Mouse (Mus musculus) adrenal gland, postnatal 25 days (tissue): ENCODE results near the gene Ccdc186. TPM values are rescaled to one million over a fixed set of nuclear protein-coding genes. Genes with fewer than 3 reads are reported as not detected.
"Not testable (repeated sequence)": the region's sequence is repeated elsewhere in the genome, so short reads cannot be mapped to it uniquely, and the experiment has no call there.

Experiments
- DNase-seq: peaks from one replicate; pipeline ENCODE4 v3.0.0; 2021; ENCODE audit warnings: mixed read lengths
- total RNA-seq: library from RNA; stranded (reverse); gene quantifications from 2 replicates; pipeline ENCODE4 v1.2.3, GENCODE M21; 2021

Gene Ccdc186
- total RNA-seq, 1 experiment from 2014 or later, result 25.5 TPM

DNA sequence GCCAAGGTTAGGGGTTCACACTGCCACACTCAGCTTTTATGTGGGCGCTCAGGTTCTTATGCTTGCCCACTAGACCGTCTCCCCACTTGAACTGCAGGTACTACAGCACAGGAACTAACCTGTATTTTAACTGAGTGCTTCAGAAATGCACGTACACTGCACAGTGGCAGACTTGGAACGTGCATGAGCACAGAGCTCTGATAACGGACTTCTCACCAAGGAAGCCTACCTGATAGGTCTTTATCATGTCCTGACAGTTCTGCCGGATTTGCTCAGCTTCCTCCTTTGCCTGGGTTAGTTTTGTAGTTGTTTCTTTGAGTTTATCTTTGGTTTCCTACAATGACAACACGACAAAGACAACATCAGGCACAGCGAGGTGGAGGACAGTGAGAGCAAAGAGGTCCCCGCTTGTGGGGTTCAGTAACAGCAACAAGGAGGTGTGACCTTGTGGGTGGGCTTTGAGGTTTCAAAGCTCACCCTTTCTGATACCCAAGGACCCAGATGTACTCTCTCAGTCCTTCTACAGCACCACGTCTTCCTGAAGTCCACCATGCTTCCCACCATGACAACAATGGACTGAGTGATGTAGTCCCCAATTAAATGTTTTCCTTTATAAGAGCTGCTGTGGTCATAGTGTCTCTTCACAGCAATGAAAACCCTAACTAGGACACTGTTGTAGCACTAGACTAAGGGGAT is 20.2 kb downstream of the Ccdc186 start:
- DNase-seq, result no peak

DNA sequence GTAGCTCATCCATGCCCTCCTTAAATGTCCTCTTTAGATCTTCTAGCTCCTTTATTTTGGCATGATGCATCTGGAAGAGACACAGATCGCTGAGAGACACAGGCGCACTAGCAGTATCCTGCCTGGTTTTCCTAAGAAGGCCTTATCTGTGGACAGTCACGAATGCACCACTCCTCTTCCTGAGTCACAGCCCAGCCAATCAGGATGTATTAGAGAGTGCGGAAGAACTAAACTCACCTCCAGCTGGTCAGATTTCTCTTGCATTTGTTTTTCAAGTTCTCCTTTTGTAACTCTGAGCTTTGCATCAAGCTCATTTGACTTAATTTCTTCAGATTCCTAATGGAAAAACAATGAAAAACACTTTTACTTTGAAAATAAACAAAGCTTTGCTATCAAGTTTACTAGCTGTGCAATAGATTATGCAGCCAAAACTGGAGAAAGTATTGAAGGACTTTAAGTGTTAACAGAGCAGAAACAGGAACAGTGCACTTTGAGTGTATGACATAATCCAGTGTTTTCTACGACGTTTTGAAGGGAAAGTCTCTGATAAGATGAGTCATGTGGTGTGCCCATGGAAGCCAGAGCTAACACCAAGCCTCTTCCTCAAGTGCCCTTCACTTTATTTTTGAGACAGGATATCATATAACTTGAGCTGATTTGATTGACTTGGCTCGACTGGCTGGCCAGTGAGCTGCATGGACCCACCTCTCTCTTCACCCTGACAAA is 20.9 kb downstream of the Ccdc186 start:
- no peak for DNase-seq

DNA sequence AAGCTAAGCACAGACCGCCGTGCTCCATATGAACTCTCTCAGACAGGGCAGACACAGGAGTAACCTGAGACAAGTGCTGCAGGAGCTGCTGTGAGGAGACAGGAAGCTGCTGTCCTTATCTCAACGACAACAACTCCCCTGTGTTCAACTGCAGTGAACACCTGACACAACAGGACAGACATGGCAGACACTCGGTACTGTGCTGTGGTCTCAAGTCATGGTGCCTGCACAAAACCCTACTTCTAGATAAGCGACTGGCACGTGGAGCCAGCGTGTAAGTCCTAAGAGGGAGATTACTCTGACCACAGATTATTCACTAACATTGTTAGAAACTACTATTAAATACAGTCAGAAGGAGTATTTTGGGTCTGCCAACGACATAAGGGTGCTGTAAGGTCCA is 21.8 kb downstream of the Ccdc186 start:
- no peak for DNase-seq

DNA sequence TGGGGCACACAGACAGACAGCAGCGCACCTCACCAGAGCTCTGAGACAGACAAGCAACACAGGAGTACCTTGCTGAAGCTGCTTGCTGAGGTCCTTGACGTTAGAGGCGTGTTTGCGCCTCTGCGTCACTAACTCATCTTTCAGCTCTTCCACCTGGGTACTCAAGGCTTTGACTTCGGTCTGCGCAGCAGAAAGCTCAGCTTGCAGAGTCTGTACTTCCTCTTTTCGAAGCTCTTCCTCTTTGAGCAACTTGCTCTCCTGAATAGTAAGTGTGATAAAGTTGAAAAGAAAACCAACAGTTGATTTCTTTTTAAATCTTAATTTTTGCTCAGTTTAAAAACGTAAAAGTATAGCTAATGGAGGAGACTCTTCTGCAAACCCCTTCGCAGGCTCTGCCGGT is 24.6 kb downstream of the Ccdc186 start:
- no peak for DNase-seq

DNA sequence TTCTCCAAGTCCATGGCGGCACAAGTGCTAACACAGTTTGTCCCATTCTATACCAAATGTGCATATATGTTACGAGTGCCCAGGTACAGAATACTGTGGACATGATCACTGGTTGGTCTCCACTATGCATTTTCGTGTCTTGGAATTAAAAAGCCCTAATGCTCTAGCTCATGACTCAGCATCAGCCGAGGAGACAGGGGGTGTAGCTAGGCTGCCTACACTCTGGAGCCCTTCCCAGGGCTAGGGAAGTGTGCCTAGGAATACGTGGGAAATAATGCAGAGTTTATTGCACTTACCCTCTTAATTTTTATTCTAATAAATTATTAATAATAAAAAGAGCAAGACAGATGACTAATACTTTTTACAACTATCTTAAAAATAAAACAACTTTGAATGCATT is 33.0 kb downstream of the Ccdc186 start:
- DNase-seq, result no peak

DNA sequence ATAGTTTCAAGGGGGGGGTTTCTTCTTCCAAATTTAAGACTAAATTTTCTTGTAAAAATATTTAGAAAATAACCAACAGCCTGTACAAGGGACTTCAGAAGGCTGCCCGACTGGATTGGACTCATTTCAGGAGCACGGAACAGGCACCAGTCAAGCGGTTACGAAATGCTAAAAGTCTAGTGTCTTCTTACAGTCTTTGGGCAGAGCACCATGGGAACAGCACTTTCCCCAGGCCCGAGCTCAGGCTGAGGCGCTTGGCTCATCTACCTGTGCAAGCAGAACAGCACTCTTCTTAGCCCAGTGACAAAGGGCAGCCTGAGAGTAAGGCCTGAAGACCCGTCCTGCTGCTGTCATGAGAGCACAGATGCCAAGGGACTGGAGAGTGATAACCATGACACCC is 34.1 kb downstream of the Ccdc186 start:
- no peak for DNase-seq

DNA sequence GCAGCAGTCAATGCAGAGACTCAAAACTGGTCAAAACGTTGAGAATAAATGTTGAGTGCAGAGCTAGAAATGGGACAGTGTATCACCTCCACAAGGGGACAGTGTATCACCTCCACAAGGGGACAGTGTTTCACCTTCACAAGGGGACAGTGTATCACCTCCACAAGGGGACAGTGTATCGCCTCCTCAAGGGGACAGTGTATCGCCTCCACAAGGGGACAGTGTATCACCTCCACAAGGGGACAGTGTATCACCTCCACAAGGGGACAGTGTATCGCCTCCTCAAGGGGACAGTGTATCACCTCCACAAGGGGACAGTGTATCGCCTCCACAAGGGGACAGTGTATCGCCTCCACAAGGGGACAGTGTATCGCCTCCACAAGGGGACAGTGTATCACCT is 43.5 kb downstream of the Ccdc186 start:
- DNase-seq, result not testable (repeated sequence)

DNA sequence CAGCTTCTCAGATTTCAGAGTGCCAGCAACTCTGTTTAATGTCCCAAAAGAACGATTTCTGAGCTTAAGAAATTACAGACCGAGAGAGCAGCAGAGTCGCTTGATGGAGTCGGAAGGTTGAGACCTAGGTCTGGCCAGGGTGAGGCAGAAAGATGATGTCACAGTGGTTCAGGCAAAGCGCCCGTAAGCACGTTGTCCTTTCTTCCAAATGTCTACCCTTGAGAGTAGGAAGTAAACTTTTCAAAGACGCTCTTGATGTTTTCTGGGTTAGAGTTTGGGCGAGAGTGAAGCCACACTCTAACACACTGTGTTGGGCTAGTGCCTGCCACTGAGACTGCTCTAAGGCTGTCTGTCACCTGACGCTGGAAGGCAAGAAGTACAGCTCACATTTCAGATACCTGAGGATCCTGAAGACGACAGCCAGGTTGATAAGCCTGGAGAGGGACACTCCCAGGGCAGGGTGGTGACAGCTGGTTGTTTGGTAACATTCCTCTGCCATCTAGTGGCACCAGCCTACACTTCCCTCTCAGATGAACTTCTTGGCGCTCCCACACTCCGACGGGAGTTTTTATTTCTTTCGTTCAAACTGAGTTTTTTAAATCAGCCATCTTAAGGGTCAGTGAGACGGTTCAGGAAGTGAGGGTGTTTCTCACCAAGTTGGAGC is 45.1 kb downstream of the Ccdc186 start:
- DNase-seq, result peak; percentile 36

DNA sequence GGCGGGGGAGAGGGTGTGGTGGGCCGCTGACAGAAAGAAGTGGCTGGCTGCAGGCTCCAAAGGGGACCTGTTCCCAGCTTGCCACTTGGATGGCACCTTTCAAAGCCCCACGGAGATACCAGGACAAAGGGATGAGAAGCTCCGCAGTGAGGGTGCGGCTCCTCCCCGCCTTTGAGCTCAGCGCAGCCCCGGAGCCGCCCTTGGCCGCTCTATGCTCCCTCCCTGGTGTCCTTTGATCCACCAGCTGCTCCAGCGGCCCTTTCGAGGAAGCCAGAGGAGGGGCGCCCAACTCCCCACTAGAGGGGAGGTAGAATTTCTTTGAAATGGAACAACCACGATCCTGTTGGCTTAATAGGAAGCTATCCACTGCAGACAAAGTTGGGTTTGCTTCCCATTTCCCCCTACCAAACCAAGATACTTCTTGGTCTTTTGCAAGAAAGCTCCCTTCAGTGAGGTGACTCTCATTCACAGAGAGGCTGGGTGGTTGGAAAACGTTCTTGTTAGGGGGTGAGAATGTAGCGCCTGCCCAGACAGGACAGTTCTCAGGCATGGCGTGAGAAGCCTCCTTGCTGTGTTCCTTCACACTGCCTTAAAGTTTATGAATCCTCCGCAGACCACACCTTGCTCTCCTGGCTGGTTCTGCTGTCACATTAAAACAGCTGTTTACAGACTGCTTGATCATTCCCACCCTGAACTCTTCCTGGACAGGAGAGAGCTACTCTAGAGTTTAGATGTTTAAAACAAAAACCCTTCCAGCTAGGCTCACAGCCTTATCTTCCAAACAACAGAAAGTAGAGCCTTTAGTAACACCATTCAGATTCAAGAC is 45.9 kb downstream of the Ccdc186 start:
- DNase-seq, result peak; percentile 28

DNA sequence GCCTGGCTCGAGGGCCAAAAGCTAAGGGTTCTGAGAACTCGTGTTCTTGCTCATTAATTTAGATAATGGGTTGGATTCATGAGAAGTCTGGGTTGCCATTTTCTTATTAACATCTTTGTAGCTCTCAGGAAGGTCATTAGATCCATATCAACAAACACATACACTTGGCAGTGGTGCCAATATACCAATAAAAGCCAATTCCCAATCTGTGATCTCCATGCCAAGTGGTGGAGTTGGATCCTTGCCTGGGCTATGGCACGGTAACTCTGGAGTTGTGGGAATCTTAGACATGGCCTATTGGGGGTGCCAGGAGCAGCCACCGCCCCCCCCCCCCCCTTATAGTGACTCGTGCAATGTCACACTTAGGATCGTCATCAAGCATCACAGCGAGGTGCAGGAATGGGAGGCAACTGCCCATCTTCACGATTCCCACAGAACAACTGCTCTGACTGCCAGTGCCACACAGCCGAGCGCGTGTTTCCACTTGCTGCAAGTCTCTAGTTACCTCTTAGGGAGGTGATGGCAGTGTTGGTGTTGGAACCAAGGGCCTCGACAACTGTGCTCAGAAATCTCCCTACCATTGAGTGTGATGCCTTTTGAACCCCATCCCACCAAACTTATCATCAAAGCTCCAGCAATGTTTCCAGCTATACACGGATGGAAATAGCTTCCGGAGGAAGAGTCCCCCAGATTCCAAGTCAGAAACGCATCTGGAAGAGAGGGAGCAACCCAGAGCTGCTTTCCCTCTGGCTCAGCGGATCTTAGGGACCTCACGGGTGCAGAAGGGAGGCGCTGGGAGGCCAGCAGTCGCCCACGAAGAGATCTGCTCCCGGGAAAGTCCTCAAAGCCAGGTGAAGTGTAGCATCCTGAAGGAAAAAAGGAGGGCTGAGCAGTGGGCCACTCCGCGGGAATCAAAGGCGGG is 46.8 kb downstream of the Ccdc186 start:
- no peak for DNase-seq

DNA sequence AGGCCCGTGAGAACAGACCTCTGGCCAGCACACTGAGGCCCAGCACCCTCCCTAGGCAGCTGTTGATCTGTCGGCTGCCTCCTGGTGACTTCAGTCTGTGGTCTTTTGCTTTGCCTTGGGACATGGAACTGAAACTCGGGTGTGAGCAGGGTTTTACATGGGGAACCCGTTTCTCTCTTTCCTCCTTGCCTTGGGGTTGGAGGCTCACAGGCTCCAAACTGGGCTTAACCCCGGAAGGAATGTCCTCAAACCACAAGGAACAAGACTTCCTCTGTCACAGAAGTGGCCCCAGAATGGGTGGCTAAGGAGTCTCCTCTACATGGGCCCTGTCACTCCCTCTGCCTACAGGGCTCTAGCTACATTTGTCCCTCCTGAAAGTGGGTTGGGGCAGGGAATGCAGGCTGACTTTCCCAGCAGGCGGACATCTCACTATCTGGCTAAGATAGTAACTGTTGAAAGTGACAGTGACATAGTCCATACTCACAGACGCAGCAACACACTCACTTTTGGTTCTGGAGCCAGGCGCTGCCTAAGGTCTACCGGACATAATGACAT is 47.5 kb downstream of the Ccdc186 start:
- no peak for DNase-seq

DNA sequence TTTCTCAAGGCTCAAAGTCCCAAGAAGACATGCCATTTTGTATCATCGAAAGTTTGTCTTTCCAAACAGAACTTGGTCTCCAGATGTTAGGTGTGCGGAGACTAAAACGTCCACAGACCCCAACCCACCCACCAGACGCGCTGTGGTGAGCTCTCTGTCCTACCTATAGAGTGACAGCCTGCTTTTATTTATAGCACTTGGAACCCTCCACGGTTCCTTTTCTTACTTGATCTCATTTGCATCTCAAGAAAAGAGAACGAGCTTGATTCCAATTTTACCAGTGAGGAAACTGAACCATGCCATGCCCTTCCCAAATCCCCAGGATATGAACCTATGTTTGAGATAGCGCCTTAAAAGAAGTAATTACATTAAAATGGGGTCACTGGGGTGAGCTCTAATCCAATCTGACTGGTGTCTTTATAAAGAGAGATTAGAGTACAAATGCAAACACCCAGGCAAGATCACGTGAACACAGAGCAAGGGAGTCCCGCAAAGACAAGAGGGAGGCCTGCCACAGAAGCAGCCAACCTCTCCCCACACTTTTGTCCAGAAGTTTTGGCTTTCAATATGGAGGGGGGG is 48.5 kb downstream of the Ccdc186 start:
- DNase-seq, result no peak

DNA sequence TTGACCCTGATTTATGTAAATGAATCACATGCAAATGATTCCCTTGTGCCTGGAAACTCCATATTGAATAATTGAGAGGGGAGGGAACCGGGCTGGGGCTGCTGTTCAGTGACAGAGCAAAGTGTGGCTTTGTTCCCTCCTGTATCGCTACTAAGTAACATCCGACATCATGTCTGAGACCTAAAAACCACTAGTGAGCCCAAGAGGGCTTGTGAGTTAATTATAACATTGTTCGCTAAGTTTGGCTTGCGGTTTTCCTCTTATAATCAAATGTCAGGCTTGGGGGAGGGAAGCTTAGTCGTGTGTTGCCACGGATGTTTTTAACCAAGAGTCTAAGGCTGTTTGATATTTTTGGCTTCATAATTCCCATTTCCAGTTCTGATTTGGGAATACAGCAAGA is 49.8 kb downstream of the Ccdc186 start:
- DNase-seq, result no peak

DNA sequence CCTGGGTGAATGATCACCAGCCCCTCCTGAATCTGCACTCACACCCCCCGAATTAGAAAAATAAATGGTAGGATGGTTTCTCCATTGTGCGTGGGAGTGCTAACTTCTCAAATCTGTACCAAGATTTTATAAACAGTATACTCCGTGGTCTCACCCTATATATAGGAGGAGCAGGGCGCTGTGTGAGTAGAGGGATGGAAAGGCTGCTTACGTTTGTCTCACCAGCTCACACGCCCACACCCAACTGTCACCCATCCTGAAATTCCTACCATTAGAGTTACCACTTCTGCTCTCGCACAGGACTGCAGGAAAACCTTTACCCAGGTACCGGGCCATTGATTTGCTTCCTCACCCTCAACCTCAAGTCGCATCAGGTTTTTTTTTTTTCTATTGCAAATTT is 53.0 kb downstream of the Ccdc186 start:
- DNase-seq, result no peak

DNA sequence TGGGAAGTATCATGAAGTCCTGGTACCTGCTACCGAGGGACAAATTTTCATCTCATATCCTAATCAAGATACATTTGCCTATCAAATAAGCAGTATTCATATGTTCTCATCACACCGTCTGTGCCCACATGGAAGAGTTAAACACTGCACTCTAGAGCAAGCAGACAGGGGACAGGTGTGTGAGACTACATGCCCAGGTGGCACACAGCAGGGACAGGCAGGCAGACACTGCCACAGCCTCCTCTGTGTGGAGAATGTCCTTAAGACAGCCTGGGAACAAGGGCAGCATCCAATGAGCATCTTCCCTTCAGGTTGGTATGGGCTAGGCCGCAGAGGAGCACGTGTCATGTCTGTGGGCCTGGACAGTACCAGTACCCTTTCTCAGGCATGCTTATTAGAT is 59.3 kb downstream of the Ccdc186 start:
- no peak for DNase-seq

DNA sequence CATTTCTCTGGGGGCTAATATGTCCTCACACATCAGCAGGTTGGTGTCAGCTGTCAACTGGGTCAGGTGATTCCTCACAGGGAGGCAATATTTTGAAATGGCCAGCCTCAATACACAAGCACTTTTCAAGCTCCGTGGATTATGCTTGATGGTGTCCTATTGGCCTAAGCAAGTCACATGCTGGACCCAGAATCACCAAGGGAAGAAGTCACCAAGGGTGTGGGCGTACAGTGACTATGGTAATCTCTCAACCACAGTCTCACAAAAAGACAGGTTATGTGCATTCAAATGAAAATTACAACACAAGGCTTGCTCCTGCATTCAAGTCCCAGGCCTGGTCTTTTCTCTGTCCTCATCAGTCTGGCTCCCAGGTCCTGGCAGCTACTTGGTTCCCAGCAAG is 60.3 kb downstream of the Ccdc186 start:
- no peak for DNase-seq

DNA sequence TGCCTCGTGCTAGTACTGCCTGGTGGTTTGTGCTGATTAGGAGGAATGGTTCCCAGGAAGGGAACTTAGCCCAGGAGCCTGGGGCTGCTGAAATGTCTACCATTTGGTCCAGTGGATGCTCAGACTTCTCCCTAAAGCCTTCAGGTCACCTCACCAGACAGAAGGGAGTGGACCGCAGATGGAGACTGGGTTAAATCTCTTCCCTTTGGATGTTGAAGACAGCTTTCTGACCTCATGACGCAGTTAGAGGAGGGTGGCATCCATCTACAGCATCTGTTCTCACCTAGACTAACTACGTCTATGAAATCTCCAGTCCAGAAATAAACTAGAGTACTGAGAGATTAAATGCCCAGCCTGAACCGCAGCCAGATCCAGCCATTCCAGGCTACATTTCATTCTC is 60.9 kb downstream of the Ccdc186 start:
- no peak for DNase-seq

DNA sequence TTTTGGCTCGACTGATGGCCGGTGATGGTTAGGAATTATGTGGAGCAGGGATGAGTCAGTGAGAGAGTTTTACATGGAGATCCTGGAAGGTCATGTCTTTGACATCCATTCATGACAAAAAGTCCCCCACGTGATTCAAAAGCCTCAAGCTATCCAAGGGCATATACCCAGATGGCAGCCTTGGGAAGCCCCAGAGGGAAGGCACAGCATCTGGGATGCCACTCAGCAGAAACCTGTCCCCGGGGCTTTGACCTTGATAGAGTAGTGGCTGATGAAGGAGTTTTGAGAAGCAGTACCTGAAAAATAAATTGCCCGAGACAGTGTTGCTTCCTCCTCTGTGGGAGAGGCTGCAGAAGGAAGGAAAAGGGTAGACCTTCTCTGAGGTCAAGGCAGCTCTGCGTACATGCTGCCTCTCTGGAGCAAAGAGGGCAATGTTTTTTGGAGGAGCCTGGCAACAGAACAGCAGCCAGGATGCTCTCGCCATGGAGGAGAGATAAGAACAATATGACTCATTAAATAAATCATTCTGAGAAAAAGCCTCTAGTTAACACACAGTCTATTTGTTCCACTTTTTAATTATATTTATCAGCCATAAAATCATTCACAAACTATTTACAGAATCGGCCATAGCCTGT is 61.6 kb downstream of the Ccdc186 start:
- peak; percentile 39 for DNase-seq

DNA sequence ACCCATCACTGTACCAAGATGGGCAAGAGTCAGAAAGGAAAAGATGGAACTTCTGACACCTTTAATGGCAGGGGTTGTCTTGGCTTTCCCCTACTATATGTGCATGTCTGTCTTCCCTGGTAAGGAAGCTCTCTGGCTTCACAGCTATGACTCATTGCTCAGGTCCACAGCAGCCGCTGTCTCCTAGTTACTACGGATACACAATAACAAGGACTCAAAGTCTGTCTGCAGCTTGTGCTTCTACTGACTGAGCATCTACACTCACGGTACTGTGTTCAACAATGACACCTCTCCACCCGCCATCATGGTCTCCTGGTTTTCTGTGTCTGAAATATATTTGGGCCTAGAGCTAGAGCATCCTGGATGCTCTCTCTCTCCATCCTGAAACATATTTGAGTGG is 62.2 kb downstream of the Ccdc186 start:
- no peak for DNase-seq

DNA sequence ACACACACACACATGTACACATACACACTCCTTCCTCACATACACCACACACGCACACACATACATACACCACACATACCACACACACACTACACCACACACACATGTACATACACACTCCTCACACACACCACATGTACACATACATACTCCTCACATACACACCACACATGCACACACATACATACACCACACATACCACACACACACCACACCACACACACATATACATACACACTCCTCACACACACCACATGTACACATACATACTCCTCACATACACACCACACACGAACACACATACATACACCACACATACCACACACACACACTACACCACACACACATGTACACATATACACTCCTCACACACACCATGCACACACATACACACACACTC is 63.7 kb downstream of the Ccdc186 start:
- no peak for DNase-seq
